Mouse (Mus musculus) stomach, embryonic 16.5 days (tissue): ENCODE measurements at regions not wholly inside any gene's neighbourhood (a gene's known extent, or its start where the extent isn't known, plus 50 kb on each side); places are given as distances from the start of the nearest gene placed in this dataset.
A peak's percentile ranks its signal among the peaks of the same experiment; 100 is the strongest.

ENCODE experiments used
- ATAC-seq: fragments of 200-750 bp; cut with Nextera tagmentation; 2 replicates; pipeline ENCODE4 v1.8.0; 2017; ENCODE audit warnings: moderate number of reproducible peaks, moderate TSS enrichment; ENCODE audit not compliant: insufficient read depth, low FRiP score
- H3K27ac ChIP-seq: fragments of 300-500 bp; sonication (generic); 2 replicates; pipeline ENCODE4 v1.5.1; 2014; ENCODE audit warnings: low read length
- H3K27me3 ChIP-seq: fragments of 300-500 bp; sonication (generic); 2 replicates; pipeline ENCODE4 v1.6.1; 2014; ENCODE audit warnings: low read length, control low read depth, mixed read lengths; ENCODE audit not compliant: control insufficient read depth, insufficient read depth
- H3K36me3 ChIP-seq: fragments of 300-500 bp; sonication (generic); 2 replicates; pipeline ENCODE4 v1.6.1; 2014; ENCODE audit warnings: low read length; ENCODE audit not compliant: control insufficient read depth, insufficient read depth
- H3K4me1 ChIP-seq: fragments of 300-500 bp; sonication (generic); 2 replicates; pipeline ENCODE4 v1.6.1; 2014; ENCODE audit warnings: low read length, control low read depth, mixed read lengths; ENCODE audit not compliant: control insufficient read depth, insufficient read depth
- H3K4me2 ChIP-seq: fragments of 300-500 bp; sonication (generic); 2 replicates; pipeline ENCODE4 v1.6.1; 2014; ENCODE audit warnings: low read depth, low read length, mixed read lengths
- H3K4me3 ChIP-seq: fragments of 300-500 bp; sonication (generic); replicated peaks from 2 replicates; pipeline ENCODE4 v1.5.1; 2014; ENCODE audit warnings: mild to moderate bottlenecking, low read length
- H3K9ac ChIP-seq: fragments of 300-500 bp; sonication (generic); 2 replicates; pipeline ENCODE4 v1.6.1; 2014; ENCODE audit warnings: low read length
- H3K9me3 ChIP-seq: fragments of 300-500 bp; sonication (generic); replicated peaks from 2 replicates; pipeline ENCODE4 v1.6.1; 2016; ENCODE audit warnings: low read length, control low read depth; ENCODE audit not compliant: control insufficient read depth
- WGBS: fragments of 180-500 bp; shearing (Covaris S2); extraction: QIAGEN DNeasy Blood & Tissue Kit; methylation state at CpG from one replicate; pipeline ENCODE4 v1.1.7; 2014; 5-methylcytosine and 5-hydroxymethylcytosine counted together

DNA sequence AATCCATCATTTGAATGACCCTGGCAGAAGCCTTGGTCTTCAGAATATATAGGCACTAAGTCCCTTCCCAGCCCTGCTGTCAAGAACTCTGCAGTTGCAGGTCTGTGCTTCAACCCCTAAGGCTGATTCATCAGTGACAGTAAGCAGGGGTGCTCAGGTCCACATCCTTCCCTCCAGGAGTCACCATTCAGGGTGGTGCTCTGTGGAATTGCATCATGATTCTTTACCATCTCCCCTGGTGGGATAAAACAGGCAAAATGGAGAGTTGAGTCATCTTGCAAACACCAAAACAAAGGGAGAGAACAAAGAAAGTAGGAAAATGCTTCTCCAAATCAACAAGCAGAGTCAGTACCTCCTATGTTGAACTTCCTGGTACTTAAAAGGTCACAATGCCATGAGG, 388.6 kb upstream of the Xylt1 start:
- Histone ChIP-seq H3K36me3 (no peaks in the 10 kb centered on the region), H3K4me1 (no peaks in the 10 kb centered on the region), H3K27ac (no peak overlapping the region), H3K4me2 (no peak overlapping the region), H3K4me3 (no peak overlapping the region), H3K27me3 (no peaks in the 10 kb centered on the region), H3K9me3 (no peaks in the 10 kb centered on the region), H3K9ac (no peak overlapping the region)
- ATAC-seq = no peak

DNA sequence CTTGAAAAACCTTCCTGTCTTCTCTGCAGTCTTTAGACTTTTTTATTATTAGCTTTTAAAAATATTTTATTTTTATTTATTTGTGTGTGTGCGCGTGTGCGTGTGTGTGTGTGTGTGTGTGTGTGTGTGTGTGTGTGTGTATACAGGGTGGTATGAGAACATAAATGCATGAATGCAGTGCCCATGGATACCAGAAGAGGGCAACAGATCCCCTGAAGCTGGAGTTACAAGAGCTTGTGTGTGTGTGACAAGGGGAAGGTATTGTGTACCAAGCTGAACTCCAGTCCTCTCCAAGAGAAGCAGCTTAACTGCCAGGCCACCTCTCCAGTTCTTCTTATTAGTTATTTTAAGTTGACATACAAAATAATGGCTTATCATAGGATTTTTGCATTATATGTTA, 385.0 kb upstream of the Xylt1 start:
- H3K4me3 ChIP-seq = no peak overlapping the region
- 86% methylated on average over 3 of the region's 3 CpGs for WGBS
- no peaks in the 10 kb centered on the region for H3K4me1 ChIP-seq
- no peak overlapping the region for H3K27ac ChIP-seq
- no peak for ATAC-seq
- no peaks in the 10 kb centered on the region for H3K9me3 ChIP-seq
- H3K27me3 ChIP-seq = no peaks in the 10 kb centered on the region
- H3K9ac ChIP-seq = no peak overlapping the region
- H3K36me3 ChIP-seq = no peaks in the 10 kb centered on the region
- no peak overlapping the region for H3K4me2 ChIP-seq

DNA sequence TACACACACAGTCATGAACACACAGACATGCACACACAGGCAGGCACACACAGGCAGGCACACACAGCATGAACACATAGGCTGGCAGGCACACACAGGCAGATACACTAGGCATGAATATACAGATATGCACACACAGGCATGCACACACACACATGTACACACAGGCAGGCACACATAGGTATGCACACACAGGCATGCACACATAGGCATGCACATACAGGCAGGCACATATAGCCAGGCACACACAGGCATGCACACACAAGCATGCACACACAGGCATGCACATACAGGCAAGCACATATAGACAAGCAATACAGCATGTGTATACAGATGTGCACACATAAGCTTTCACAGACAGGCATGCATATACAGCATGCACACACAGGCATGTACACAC, 377.6 kb upstream of the Xylt1 start:
- Histone ChIP-seq H3K27ac (no peak overlapping the region), H3K4me3 (no peak overlapping the region), H3K36me3 (no peaks in the 10 kb centered on the region), H3K4me2 (no peak overlapping the region), H3K9me3 (no peaks in the 10 kb centered on the region), H3K27me3 (no peaks in the 10 kb centered on the region), H3K4me1 (no peaks in the 10 kb centered on the region), H3K9ac (no peak overlapping the region)
- no peak for ATAC-seq

DNA sequence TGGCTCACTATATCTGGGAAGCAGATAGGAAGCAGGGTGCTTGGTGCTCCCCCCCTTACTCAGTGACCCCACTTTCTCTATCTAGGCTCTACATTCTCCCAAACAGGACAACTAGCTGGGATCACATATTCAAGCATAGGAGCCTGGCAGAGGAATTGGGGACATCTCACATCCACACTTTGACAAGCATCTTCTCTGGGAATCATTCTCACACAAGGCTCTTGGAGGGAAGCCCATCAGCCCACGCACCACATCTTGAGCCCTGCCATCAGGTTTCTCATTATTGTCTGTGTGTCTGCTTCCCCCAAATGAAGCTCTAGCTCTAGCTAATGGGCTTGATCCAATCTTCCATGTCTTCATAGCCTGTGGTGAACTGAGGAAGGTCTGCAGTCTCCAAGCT, 362.4 kb upstream of the Xylt1 start:
- H3K9ac ChIP-seq = no peak overlapping the region
- no peak overlapping the region for H3K27ac ChIP-seq
- H3K4me1 ChIP-seq = no peaks in the 10 kb centered on the region
- no peak overlapping the region for H3K4me2 ChIP-seq
- no peaks in the 10 kb centered on the region for H3K27me3 ChIP-seq
- WGBS = 83% methylated on average over 1 of the region's 1 CpGs
- no peak overlapping the region for H3K4me3 ChIP-seq
- no peaks in the 10 kb centered on the region for H3K9me3 ChIP-seq
- no peaks in the 10 kb centered on the region for H3K36me3 ChIP-seq
- no peak for ATAC-seq

DNA sequence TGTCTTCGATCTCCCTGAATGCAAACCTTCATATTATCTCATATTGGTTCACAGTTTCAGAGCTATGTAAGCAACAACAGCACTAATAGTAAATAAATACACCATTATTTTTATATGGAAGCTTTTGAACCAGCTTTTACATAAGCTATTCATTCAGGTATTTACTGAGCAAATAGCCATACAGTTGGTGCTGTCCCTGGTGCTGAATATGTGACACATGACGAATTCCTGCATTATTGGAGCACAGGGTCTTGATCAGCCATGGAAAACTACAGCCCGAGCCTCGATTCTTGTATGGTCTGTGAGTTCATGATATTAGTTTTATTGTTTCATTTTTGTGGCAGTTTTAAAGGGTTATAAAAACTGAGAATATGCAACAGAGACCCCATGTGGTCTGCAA, 359.1 kb upstream of the Xylt1 start:
- 37% methylated on average over 4 of the region's 4 CpGs for WGBS

DNA sequence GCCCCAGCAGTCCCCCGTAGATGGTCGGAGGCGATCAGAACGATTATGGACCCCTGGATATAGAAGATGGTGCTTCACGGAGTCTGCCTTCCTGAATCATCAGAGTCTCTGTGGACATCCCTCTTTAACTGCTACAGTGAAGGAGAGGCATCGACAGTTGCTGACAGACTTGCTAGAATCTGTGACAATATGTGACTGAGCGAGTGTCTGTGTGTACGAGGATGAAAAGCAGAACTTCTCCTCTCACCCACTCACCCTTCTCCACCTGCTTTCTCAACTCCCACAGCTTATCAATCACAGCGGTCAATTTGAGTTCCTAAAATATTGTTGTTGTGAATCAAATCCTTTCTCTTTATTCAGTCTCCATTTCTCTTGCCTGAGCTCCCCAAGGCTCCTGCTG, 335.9 kb upstream of the Xylt1 start:
- Histone ChIP-seq H3K36me3 (no peaks in the 10 kb centered on the region), H3K4me2 (no peak overlapping the region), H3K4me3 (no peak overlapping the region), H3K9me3 (no peaks in the 10 kb centered on the region), H3K9ac (no peak overlapping the region), H3K27me3 (no peaks in the 10 kb centered on the region), H3K27ac (no peak overlapping the region), H3K4me1 (no peaks in the 10 kb centered on the region)
- WGBS = 81% methylated on average over 9 of the region's 9 CpGs
- no peak for ATAC-seq

More for the DNA sequence above, 359.1 kb upstream of the Xylt1 start:
- Histone ChIP-seq H3K9me3 (no peaks in the 10 kb centered on the region), H3K27me3 (no peaks in the 10 kb centered on the region), H3K4me3 (no peak overlapping the region), H3K4me1 (no peaks in the 10 kb centered on the region), H3K9ac (no peak overlapping the region), H3K4me2 (no peak overlapping the region), H3K27ac (no peak overlapping the region), H3K36me3 (no peaks in the 10 kb centered on the region)
- no peak for ATAC-seq

DNA sequence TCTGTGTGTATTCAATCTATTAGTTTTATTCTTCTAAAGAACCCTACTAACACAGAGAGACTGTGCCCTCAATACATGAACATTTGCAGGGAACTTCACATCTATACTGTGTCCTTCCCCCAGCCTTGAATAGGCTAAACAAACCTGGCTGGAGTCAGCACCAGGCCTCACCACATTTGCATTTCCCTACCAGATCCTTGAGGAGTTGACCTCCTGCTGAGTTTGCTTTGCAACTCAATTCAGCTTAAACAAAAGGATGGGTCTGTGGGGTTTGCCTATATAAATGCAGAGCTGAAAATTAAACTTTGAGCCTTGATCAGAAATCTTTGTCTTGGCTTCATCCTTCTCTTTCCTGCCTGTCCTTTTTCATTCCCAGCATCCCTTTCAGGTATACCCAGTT, 331.5 kb upstream of the Xylt1 start:
- no peaks in the 10 kb centered on the region for H3K36me3 ChIP-seq
- H3K4me3 ChIP-seq = no peak overlapping the region
- no peak for ATAC-seq
- H3K9me3 ChIP-seq = no peaks in the 10 kb centered on the region
- no peaks in the 10 kb centered on the region for H3K4me1 ChIP-seq
- no peaks in the 10 kb centered on the region for H3K27me3 ChIP-seq
- H3K4me2 ChIP-seq = no peak overlapping the region
- no peak overlapping the region for H3K9ac ChIP-seq
- no peak overlapping the region for H3K27ac ChIP-seq

DNA sequence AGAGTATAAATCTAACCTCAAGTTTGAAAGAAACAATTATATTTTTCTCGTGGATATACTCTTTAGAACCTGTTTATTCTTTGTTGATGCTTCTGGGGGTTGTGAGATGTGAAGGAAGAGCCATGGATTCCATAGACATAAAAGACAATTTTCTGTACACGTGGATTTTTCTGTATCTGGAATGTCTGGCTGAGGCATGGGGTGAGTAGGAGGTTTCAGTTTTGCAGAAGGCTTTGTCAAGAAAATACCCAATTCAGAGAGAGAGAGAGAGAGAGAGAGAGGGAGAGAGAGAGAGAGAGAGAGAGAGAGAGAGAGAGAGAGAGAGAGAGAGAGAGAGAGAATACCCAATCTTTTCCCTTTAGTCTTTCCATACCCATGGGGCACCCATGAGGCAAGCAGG, 315.0 kb upstream of the Xylt1 start:
- Histone ChIP-seq H3K4me2 (no peak overlapping the region), H3K27me3 (no peaks in the 10 kb centered on the region), H3K27ac (no peak overlapping the region), H3K36me3 (no peaks in the 10 kb centered on the region), H3K4me3 (no peak overlapping the region), H3K4me1 (no peaks in the 10 kb centered on the region), H3K9me3 (no peaks in the 10 kb centered on the region), H3K9ac (no peak overlapping the region)
- WGBS = 51% methylated on average over 2 of the region's 2 CpGs
- no peak for ATAC-seq

DNA sequence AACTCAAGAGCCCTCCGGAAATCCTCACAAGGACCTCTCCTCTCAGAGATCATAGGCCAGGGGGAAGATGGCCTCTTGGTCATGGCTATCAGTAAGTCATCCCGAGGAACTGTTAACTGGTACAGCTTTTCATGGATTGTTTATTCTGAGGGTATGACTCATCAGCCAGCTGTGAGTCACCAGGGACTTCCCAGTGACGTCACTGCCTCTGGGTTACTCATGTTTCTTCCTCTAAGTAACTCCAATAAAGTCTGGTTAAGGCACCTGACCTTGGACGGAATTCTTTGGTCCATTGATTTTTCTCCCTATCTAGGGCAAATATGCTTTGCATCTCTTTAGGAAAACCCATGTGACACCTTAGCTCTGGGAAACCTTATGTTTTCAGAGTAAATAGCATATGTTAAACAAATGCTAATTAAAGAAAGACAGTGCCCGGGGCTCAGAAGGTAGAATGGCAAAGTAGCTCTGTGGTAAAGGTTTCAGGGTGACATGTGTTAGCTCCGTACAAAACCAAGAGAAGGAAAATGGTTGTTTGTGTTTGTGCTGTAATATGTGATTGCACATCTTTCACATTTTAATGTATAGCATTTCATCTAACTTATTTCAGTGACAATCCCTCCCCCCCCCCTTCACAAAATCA, 289.7 kb upstream of the Xylt1 start:
- Histone ChIP-seq H3K9me3 (no peaks in the 10 kb centered on the region), H3K27ac (no peak overlapping the region), H3K4me3 (no peak overlapping the region), H3K9ac (no peak overlapping the region), H3K4me1 (no peaks in the 10 kb centered on the region; the same call in 1 of the 2 replicates), H3K27me3 (no peaks in the 10 kb centered on the region), H3K4me2 (no peak overlapping the region), H3K36me3 (no peaks in the 10 kb centered on the region)
- ATAC-seq = peak; percentile 86
- 22% methylated on average over 6 of the region's 6 CpGs for WGBS

DNA sequence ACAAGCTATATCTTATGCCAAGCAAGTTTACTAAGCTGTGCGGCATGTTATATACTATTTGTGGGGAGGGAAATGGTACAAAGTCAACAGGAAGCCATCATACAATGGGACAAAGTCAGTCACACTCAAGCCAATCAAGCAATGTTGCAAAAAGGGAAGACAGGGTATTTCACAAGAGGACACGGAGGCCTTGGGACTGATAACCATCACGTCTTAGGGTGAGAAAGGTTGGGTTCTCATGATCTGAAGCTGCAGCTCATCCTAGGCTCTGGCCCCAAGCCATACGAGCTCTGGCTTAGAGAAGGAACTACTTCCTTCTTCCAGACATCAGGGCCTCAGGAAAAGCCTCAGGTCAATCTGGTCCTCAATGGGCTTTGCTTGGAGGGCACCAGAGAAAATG, 287.9 kb upstream of the Xylt1 start:
- no peak overlapping the region for H3K9ac ChIP-seq

More for the DNA sequence above, 287.9 kb upstream of the Xylt1 start:
- 80% methylated on average over 4 of the region's 4 CpGs for WGBS
- no peaks in the 10 kb centered on the region; the same call in 1 of the 2 replicates for H3K4me1 ChIP-seq
- no peaks in the 10 kb centered on the region for H3K36me3 ChIP-seq
- no peak overlapping the region for H3K4me3 ChIP-seq
- H3K9me3 ChIP-seq = no peaks in the 10 kb centered on the region
- no peak overlapping the region for H3K4me2 ChIP-seq
- ATAC-seq = no peak
- H3K27me3 ChIP-seq = no peaks in the 10 kb centered on the region
- H3K27ac ChIP-seq = no peak overlapping the region
